Mouse (Mus musculus) CH12.LX (cell line): Measurements from ENCODE around the gene Gm10563. TPM values are rescaled to one million over a fixed set of nuclear protein-coding genes. Genes with fewer than 3 reads are reported as not detected.

ENCODE experiments used
- DNase-seq: peaks from one replicate; pipeline ENCODE4 v3.0.0-alpha.2; 2013; ENCODE audit errors: extremely low read depth
- H3K27ac ChIP-seq: 2 replicates; pipeline ENCODE4 v1.5.1; 2012; ENCODE audit warnings: low read depth, mild to moderate bottlenecking, control low read depth, moderate library complexity; ENCODE audit not compliant: insufficient read depth
- H3K27me3 ChIP-seq: replicated peaks from 2 replicates; pipeline ENCODE3; 2012; ENCODE audit warnings: inconsistent platforms
- H3K36me3 ChIP-seq, 2 experiments: replicated peaks in 1 of 2; 2 replicates each; pipeline versions ENCODE3 to v1.6.1; 2012; ENCODE audit warnings: inconsistent platforms in 1 of 2, low read length in 1 of 2, mild to moderate bottlenecking in 1 of 2, mixed read lengths in 1 of 2, moderate library complexity in 1 of 2; ENCODE audit not compliant: control insufficient read depth in 1 of 2, insufficient read depth in 1 of 2
- H3K4me1 ChIP-seq, 2 experiments: 2 replicates each; pipeline ENCODE4 v1.6.1; 2012; ENCODE audit warnings: inconsistent platforms in 1 of 2, moderate library complexity in 1 of 2; ENCODE audit not compliant: insufficient read depth in 2 of 2, control insufficient read depth in 1 of 2
- H3K4me2 ChIP-seq: 2 replicates; pipeline ENCODE4 v1.6.1; 2012; ENCODE audit warnings: low read depth, mild to moderate bottlenecking, control low read depth; ENCODE audit not compliant: poor library complexity, insufficient read depth, severe bottlenecking
- H3K4me3 ChIP-seq, 3 experiments: fragments of 150-350 bp in 1 of 3; sonication (generic) in 1 of 3; replicated peaks in 1 of 3; 2 replicates each; pipeline versions ENCODE3 to v1.5.1; 2011 to 2012; ENCODE audit warnings: low read depth in 2 of 3, low read length in 2 of 3, mild to moderate bottlenecking in 2 of 3, moderate library complexity in 2 of 3, control low read depth in 1 of 3, improper control_type of control experiment in 1 of 3, inconsistent platforms in 1 of 3, mixed read lengths in 1 of 3; ENCODE audit not compliant: poor library complexity in 1 of 3
- H3K79me2 ChIP-seq: replicated peaks from 2 replicates; pipeline ENCODE4 v1.6.1; 2012; ENCODE audit warnings: mild to moderate bottlenecking, moderate library complexity; ENCODE audit not compliant: control insufficient read depth, poor library complexity, insufficient read depth, severe bottlenecking; ENCODE audit errors: extremely low read depth
- H3K9ac ChIP-seq: 2 replicates; pipeline ENCODE4 v1.6.1; 2012; ENCODE audit warnings: low read depth, mild to moderate bottlenecking, control low read depth, moderate library complexity; ENCODE audit not compliant: insufficient read depth
- H3K9me3 ChIP-seq: replicated peaks from 2 replicates; pipeline ENCODE3; 2012; ENCODE audit warnings: low read length, inconsistent platforms, mixed read lengths
- CTCF ChIP-seq, 2 experiments: IDR thresholded peaks in 1 of 2; conservative IDR thresholded peaks in 1 of 2; 2 replicates each; pipeline ENCODE4 v1.5.1; 2011 to 2012; ENCODE audit warnings: low read depth in 2 of 2, low read length in 2 of 2, improper control_type of control experiment in 1 of 2, inconsistent platforms in 1 of 2, mild to moderate bottlenecking in 1 of 2, moderate library complexity in 1 of 2
- E2F4 ChIP-seq: IDR thresholded peaks from 2 replicates; pipeline ENCODE4 v1.6.1; 2011; ENCODE audit warnings: low read depth, low read length, improper control_type of control experiment; ENCODE audit not compliant: insufficient replicate concordance
- EP300 ChIP-seq: IDR thresholded peaks from 2 replicates; pipeline ENCODE4 v1.6.1; 2011; ENCODE audit warnings: low read length, improper control_type of control experiment
- GABPA ChIP-seq: IDR thresholded peaks from 2 replicates; pipeline ENCODE4 v1.6.1; 2012; ENCODE audit warnings: low read depth, low read length, improper control_type of control experiment, inconsistent platforms; ENCODE audit not compliant: insufficient replicate concordance
- HCFC1 ChIP-seq: IDR thresholded peaks from 2 replicates; pipeline ENCODE4 v1.6.1; 2012; ENCODE audit warnings: low read depth, mild to moderate bottlenecking, inconsistent platforms, low read length, improper control_type of control experiment
- IRF4 ChIP-seq: IDR thresholded peaks from 2 replicates; pipeline ENCODE4 v1.6.1; 2014; ENCODE audit warnings: low read depth, mild to moderate bottlenecking, inconsistent platforms, low read length, improper control_type of control experiment
- JUND ChIP-seq: conservative IDR thresholded peaks from 2 replicates; pipeline ENCODE4 v1.6.1; 2011; ENCODE audit warnings: low read depth, low read length, improper control_type of control experiment
- KAT2A ChIP-seq: IDR thresholded peaks from 2 replicates; pipeline ENCODE4 v1.6.1; 2012; ENCODE audit warnings: low read length, improper control_type of control experiment, inconsistent platforms; ENCODE audit not compliant: insufficient replicate concordance
- MAFK ChIP-seq: IDR thresholded peaks from 2 replicates; pipeline ENCODE4 v1.6.1; 2011; ENCODE audit warnings: low read length, improper control_type of control experiment; ENCODE audit not compliant: insufficient replicate concordance
- MAZ ChIP-seq: IDR thresholded peaks from 2 replicates; pipeline ENCODE4 v1.6.1; 2012; ENCODE audit warnings: low read depth, mild to moderate bottlenecking, inconsistent platforms, low read length, improper control_type of control experiment, moderate library complexity
- MEF2A ChIP-seq: IDR thresholded peaks from 2 replicates; pipeline ENCODE4 v1.6.1; 2014; ENCODE audit warnings: low read depth, mild to moderate bottlenecking, inconsistent platforms, low read length, improper control_type of control experiment, borderline replicate concordance
- PAX5 ChIP-seq: IDR thresholded peaks from 2 replicates; pipeline ENCODE4 v1.6.1; 2012; ENCODE audit warnings: low read length, inconsistent platforms, mixed read lengths
- POLR2A ChIP-seq: IDR thresholded peaks from 2 replicates; pipeline ENCODE4 v1.6.1; 2011; ENCODE audit warnings: low read depth, mild to moderate bottlenecking, improper control_type of control experiment, low read length
- USF2 ChIP-seq: conservative IDR thresholded peaks from 2 replicates; pipeline ENCODE4 v1.6.1; 2011; ENCODE audit warnings: low read depth, low read length, improper control_type of control experiment
- ZMIZ1 ChIP-seq: IDR thresholded peaks from 2 replicates; pipeline ENCODE4 v1.6.1; 2012; ENCODE audit warnings: low read depth, mild to moderate bottlenecking, inconsistent platforms, low read length, improper control_type of control experiment
- ZNF384 ChIP-seq: IDR thresholded peaks from 2 replicates; pipeline ENCODE4 v1.6.1; 2012; ENCODE audit warnings: low read depth, low read length, improper control_type of control experiment, inconsistent platforms
- dilution Hi-C: fragments of 300-500 bp; cut with MboI; formaldehyde crosslinking; loops from 2 replicates; pipeline ENCODE4 v1.14.3; 2020; ENCODE audit warnings: low sequenced_read_pairs; ENCODE audit not compliant: extremely low pct_unique_long_range_greater_than_20kb, extremely low pct_ligation_motif_present
- in situ Hi-C: fragments of 300-500 bp; cut with MboI; formaldehyde crosslinking; loops from 3 replicates; pipeline ENCODE4 v1.14.3; 2019; ENCODE audit warnings: low sequenced_read_pairs, low pct_ligation_motif_present, low pct_unique_long_range_greater_than_20kb, mixed read lengths
- polyA plus RNA-seq: library from polyadenylated mRNA; unstranded; fragments of >175 nt; gene quantifications from 2 replicates; pipeline ENCODE4 v1.2.1, GENCODE M21; 2012; ENCODE audit warnings: low read depth; ENCODE audit not compliant: insufficient read length
- total RNA-seq, 2 experiments: library from RNA; depleted of rRNA; stranded (reverse); fragments of 300-350 nt in 1 of 2; fragments of >200 nt in 1 of 2; gene quantifications; 2 replicates each; pipeline ENCODE4 v1.2.3; 2012 to 2014

Gm10563 gene
- total and polyA plus RNA-seq, 3 experiments: not detected

GRCm38 (mm10) chr4:155601091-155601996 is 43.9 kb downstream of the Gm10563 start, which contains the start of gene Slc35e2 (continued):
- TF ChIP-seq IRF4 (0 out of 2 replicates have a peak, but pooled peaks have one; percentile 2), ZNF384 (no peak), MEF2A (peak; percentile 27; the same call in 1 of the 2 replicates), CTCF (conservative IDR thresholded peaks at IDR 0.05 in 1 of 2, IDR thresholded peaks at IDR 0.05 in 1 of 2; ENCODE audit: low read depth in 2 of 2, low read length in 2 of 2) (no peak), EP300 (peak; percentile 9; the same call in 1 of the 2 replicates), E2F4 (no peak), ZMIZ1 (peak; percentile 95), PAX5 (no peak), GABPA (no peak)
- TF ChIP-seq, all 38 proteins: peak for 19

GRCm38 (mm10) chr4:155599901-155600825 is 45.0 kb downstream of the Gm10563 start:
- peak overlapping the region; percentile 77 for H3K4me2 ChIP-seq
- H3K27me3 ChIP-seq: no peaks in the 10 kb centered on the region
- peak overlapping the region; percentile 86 for H3K9ac ChIP-seq
- H3K79me2 ChIP-seq: peaks cover 23% of the 10 kb centered on the region
- dilution Hi-C loops: no loop called here
- peak; percentile 49; the same call in 1 of the 2 replicates for TF ChIP-seq ZNF384
- TF ChIP-seq MAZ: no peak
- no peak for TF ChIP-seq KAT2A
- TF ChIP-seq HCFC1: no peak
- no peak for TF ChIP-seq USF2
- no peak for TF ChIP-seq POLR2A
- TF ChIP-seq MAFK: 0 out of 2 replicates have a peak, but pooled peaks have one; percentile 15
- no peak for TF ChIP-seq JUND
- no peak for TF ChIP-seq MEF2A
- H3K4me1 ChIP-seq: peaks cover 6 to 48% of the 10 kb centered on the region in 2 experiments
- DNase-seq: no peak
- H3K4me3 ChIP-seq: peak overlapping the region; percentile 78 to 93 (median 88)
- H3K9me3 ChIP-seq: no peaks in the 10 kb centered on the region
- in situ Hi-C loops: no loop called here
- peaks cover 3 to 22% of the 10 kb centered on the region in 2 experiments for H3K36me3 ChIP-seq
- no peak overlapping the region for H3K27ac ChIP-seq
